ENCODE assay signal across 23 mouse cellular contexts in genomic region chr4:64098247-64098646, GRCm38 (mm10). TPM values are rescaled to one million over a fixed set of nuclear protein-coding genes. Genes with fewer than 3 reads are reported as not detected.
DNase-seq lines count a peak whose midpoint lies in the region; ATAC-seq and TF ChIP-seq lines count a peak whose summit lies in the region.
"Had no signal": no experiment of that assay in that cellular context is flagged by ENCODE, and none has a peak within 500 bp of the region (broad histone marks: within the 10 kb centered on the region; RNA-seq: fewer than 3 reads in every experiment).

No protein-coding gene starts in this region.

- no peak overlapping the region for H3K27ac ChIP-seq in hindbrain, embryonic 12.5 days
- H3K27ac ChIP-seq: embryonic facial prominence, embryonic 10.5 days; embryonic facial prominence, embryonic 12.5 days; forebrain, embryonic 10.5 days; forebrain, embryonic 12.5 days had no signal

- H3K79me3 ChIP-seq in C2C12 (ENCODE audit: low read depth), result no peaks in the 10 kb centered on the region

- H3K79me2 ChIP-seq in C2C12 (ENCODE audit: control insufficient read depth, insufficient read depth), result no peaks in the 10 kb centered on the region
- H3K79me2 ChIP-seq in myocyte (ENCODE audit: control insufficient read depth, insufficient read depth), result no peaks in the 10 kb centered on the region

- TF ChIP-seq POLR2A in myocyte (IDR thresholded peaks at IDR 0.05; ENCODE audit: insufficient read length, low read depth), result no peak

- H3K36me3 ChIP-seq in C2C12 (ENCODE audit: control insufficient read depth, insufficient read depth) (no peaks in the 10 kb centered on the region), myocyte (ENCODE audit: control insufficient read depth, insufficient read depth) (no peaks in the 10 kb centered on the region)
- H3K36me3 ChIP-seq in hindbrain, embryonic 12.5 days, result no peaks in the 10 kb centered on the region
- H3K36me3 ChIP-seq: embryonic facial prominence, embryonic 10.5 days; embryonic facial prominence, embryonic 12.5 days; forebrain, embryonic 10.5 days; forebrain, embryonic 12.5 days had no signal

- H3ac ChIP-seq in C2C12 (ENCODE audit: control insufficient read depth, insufficient read length, low read depth) (no peak overlapping the region), myocyte (ENCODE audit: control insufficient read depth, insufficient read length) (no peak overlapping the region)

- POLR2A ChIA-PET in Patski (lab: Charles Lee), result no interaction called here

- H3K27me3 ChIP-seq in C2C12 (ENCODE audit: control insufficient read depth, insufficient read depth, insufficient read length) (no peaks in the 10 kb centered on the region), Patski (no peaks in the 10 kb centered on the region), myocyte (ENCODE audit: control insufficient read depth, insufficient read depth, insufficient read length) (no peaks in the 10 kb centered on the region)
- no peaks in the 10 kb centered on the region for H3K27me3 ChIP-seq in hindbrain, embryonic 12.5 days
- H3K27me3 ChIP-seq: embryonic facial prominence, embryonic 12.5 days; forebrain, embryonic 12.5 days had no signal

- ATAC-seq in Patski, result peak; percentile 35
- ATAC-seq in hindbrain, embryonic 12.5 days (ENCODE audit: low FRiP score), result no peak
- ATAC-seq: activated CD4-positive, CD25-positive, alpha-beta regulatory T cell, adult 4 months; forebrain, embryonic 14.5 days; forebrain, embryonic 16.5 days had no signal

- H3K4me2 ChIP-seq in myocyte (ENCODE audit: low read depth), result peak overlapping the region; percentile 67
- H3K4me2 ChIP-seq in hindbrain, embryonic 12.5 days (replicated peaks), result no peak overlapping the region
- H3K4me2 ChIP-seq: embryonic facial prominence, embryonic 12.5 days; forebrain, embryonic 12.5 days had no signal

- no peaks in the 10 kb centered on the region for H3K4me1 ChIP-seq in hindbrain, embryonic 12.5 days
- H3K4me1 ChIP-seq: embryonic facial prominence, embryonic 10.5 days; embryonic facial prominence, embryonic 12.5 days; forebrain, embryonic 10.5 days; forebrain, embryonic 12.5 days had no signal

- H3K9ac ChIP-seq in hindbrain, embryonic 12.5 days, result no peak overlapping the region
- H3K9ac ChIP-seq: embryonic facial prominence, embryonic 12.5 days; forebrain, embryonic 12.5 days had no signal

- H3K4me3 ChIP-seq in C2C12 (ENCODE audit: insufficient read depth, poor library complexity, severe bottlenecking) (no peak overlapping the region), myocyte (no peak overlapping the region)
- no peak overlapping the region for H3K4me3 ChIP-seq in hindbrain, embryonic 12.5 days
- H3K4me3 ChIP-seq: embryonic facial prominence, embryonic 10.5 days; embryonic facial prominence, embryonic 12.5 days; forebrain, embryonic 10.5 days; forebrain, embryonic 12.5 days had no signal

- WGBS in hindbrain, embryonic 12.5 days, result 87% methylated on average over 4 of the region's 4 CpGs

- TF ChIP-seq CTCF in C2C12 (IDR thresholded peaks at IDR 0.05; ENCODE audit: control insufficient read depth, insufficient read depth, insufficient read length) (no peak), Patski (IDR thresholded peaks at IDR 0.05) (no peak)

- no peaks in the 10 kb centered on the region for H3K9me3 ChIP-seq in hindbrain, embryonic 12.5 days (replicated peaks)
- H3K9me3 ChIP-seq: embryonic facial prominence, embryonic 10.5 days; embryonic facial prominence, embryonic 12.5 days; forebrain, embryonic 10.5 days; forebrain, embryonic 12.5 days had no signal

- CTCF ChIA-PET in Patski (lab: Charles Lee), result no interaction called here

- in situ Hi-C loops in Patski (cut with MboI; ENCODE audit: low pct_unique_long_range_greater_than_20kb), result no loop called here

- DNase-seq in 3134 (ENCODE audit: extremely low read depth, insufficient read length, low spot score) (peak; percentile 64), Patski (ENCODE audit: low read depth, low spot score) (no peak)
- no peak for DNase-seq in T-cell, adult 2 months (ENCODE audit: low spot score)
- DNase-seq in right cerebral cortex, adult 18-20 months, result no peak
- DNase-seq: adrenal gland, adult 8-10 months; adrenal gland, postnatal 14 days; adrenal gland, postnatal 36 days; B cell, adult 2 months; cerebellum, adult 11-12 months; cerebellum, adult 2 months; cerebellum, adult 9-10 months; cerebellum, postnatal 10 days; cerebellum, postnatal 25 days had no signal

TF ChIP-seq in C2C12, 6 proteins besides CTCF, POLR2A, EP300 and RAD21:
- TF ChIP-seq MAX (IDR thresholded peaks at IDR 0.05) (no peak), CEBPB (IDR thresholded peaks at IDR 0.05; ENCODE audit: low read depth) (no peak), MYOG (IDR thresholded peaks at IDR 0.05; ENCODE audit: control insufficient read depth, extremely low read depth, insufficient read length) (no peak), MYOD1 (IDR thresholded peaks at IDR 0.05; ENCODE audit: control insufficient read depth, insufficient read length, low read depth) (no peak), FOSL1 (IDR thresholded peaks at IDR 0.05; ENCODE audit: insufficient read depth, low read length, poor library complexity, severe bottlenecking) (peak; percentile 52), USF1 (IDR thresholded peaks at IDR 0.05; ENCODE audit: low read depth) (no peak)

TF ChIP-seq in myocyte, 11 proteins besides CTCF, POLR2A, EP300 and RAD21:
- TF ChIP-seq MYOD1 (IDR thresholded peaks at IDR 0.05; ENCODE audit: control insufficient read depth in 1 of 3, insufficient read length in 2 of 3, low read depth in 2 of 3), result no peak
- TF ChIP-seq CEBPB (IDR thresholded peaks at IDR 0.05; ENCODE audit: insufficient read depth, poor library complexity, severe bottlenecking), result no peak
- TF ChIP-seq TCF3 (IDR thresholded peaks at IDR 0.05; ENCODE audit: insufficient read length, low read depth), result no peak
- no peak for TF ChIP-seq E2F4 (IDR thresholded peaks at IDR 0.05; ENCODE audit: insufficient read depth)
- no peak for TF ChIP-seq MYOG (IDR thresholded peaks at IDR 0.05; ENCODE audit: control insufficient read depth in 1 of 3, insufficient read depth in 1 of 3, insufficient read length in 2 of 3, low read depth in 2 of 3)
- TF ChIP-seq SRF (IDR thresholded peaks at IDR 0.05; ENCODE audit: control insufficient read depth, insufficient read length, low read depth), result no peak
- TF ChIP-seq REST (IDR thresholded peaks at IDR 0.05; ENCODE audit: insufficient read depth, insufficient read length), result no peak
- TF ChIP-seq MAX (IDR thresholded peaks at IDR 0.05; ENCODE audit: low read depth), result no peak
- TF ChIP-seq USF1 (IDR thresholded peaks at IDR 0.05; ENCODE audit: low read depth), result no peak
- TF ChIP-seq TCF12 (IDR thresholded peaks at IDR 0.05; ENCODE audit: insufficient read depth, poor library complexity, severe bottlenecking), result no peak
- TF ChIP-seq POLR2AphosphoS2 (IDR thresholded peaks at IDR 0.05; ENCODE audit: insufficient read length, low read depth), result no peak
TF ChIP-seq in myocyte: peak in this region for 0.

RNA-seq across cellular contexts. Expression of gene Tnc, which starts 51.4 kb away (rescaled TPM):
- 29.5 TPM for polyA plus RNA-seq in C2C12 (2012; fragmentation: generic; extraction: Trizol)
- polyA plus RNA-seq in Patski (2021), result 40.2 TPM
- 183 TPM for polyA plus RNA-seq in myocyte (2012; fragmentation: generic; extraction: Trizol)
- polyA plus RNA-seq in hindbrain, embryonic 12.5 days (2016; fragmentation: Nextera tagmentation; extraction: Ambion mirVana), result 19.3 and 33.8 TPM in 2 replicates
